ENCODE assay signal across 11 mouse cellular contexts in the genomic region with DNA sequence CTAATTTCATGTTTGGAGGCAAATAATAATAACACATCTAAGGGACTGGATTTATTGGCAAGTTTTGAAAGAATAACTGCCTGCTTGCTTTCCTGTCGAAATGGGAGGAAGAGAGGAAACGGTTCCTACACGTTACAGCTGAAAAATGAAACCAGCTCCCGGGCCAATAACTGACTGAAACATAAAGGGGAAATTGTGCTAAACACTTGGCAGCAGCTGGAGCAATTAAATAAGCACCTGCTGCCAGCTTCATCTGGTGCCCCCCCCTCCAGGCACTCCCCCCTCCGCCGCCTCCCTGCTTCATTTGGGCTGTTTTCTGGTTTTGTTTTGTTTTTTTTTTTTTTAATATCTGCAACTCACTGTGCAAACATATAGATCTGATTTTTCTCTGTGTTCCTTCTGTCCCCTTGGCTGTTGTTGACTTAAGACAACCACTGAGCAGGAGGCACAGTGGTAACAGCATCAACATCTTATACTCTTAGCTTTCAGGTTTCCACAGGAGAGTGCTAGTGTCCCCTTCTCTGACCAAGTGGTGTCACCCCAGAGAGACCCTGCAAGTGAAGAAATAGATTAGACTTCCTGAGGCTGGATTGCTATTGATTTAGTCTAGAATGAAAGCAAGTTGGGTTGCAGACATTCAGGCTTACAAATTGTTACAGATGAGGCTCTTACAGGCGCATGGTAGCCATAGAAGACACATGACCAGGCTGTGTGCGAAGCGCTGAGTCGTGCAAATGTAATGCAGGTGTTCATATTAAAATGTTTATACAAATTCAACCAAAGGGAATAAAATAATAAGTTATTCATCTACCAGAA. TPM values are rescaled to one million over a fixed set of nuclear protein-coding genes. Genes with fewer than 3 reads are reported as not detected.
A peak's percentile ranks its signal among the peaks of the same experiment; 100 is the strongest.
DNase-seq lines count a peak whose midpoint lies in the region; ATAC-seq and TF ChIP-seq lines count a peak whose summit lies in the region.
"Had no signal": no experiment of that assay in that cellular context is flagged by ENCODE, and none has a peak within 500 bp of the region (broad histone marks: within the 10 kb centered on the region; RNA-seq: fewer than 3 reads in every experiment).

No protein-coding gene starts in this region.

- WGBS in embryonic facial prominence, embryonic 14.5 days = 45% methylated on average over 10 of the region's 10 CpGs
- 71% methylated on average over 10 of the region's 10 CpGs for WGBS in embryonic facial prominence, embryonic 10.5 days
- 51% methylated on average over 10 of the region's 10 CpGs for WGBS in lung, postnatal 0 days
- 46% methylated on average over 10 of the region's 10 CpGs for WGBS in hindbrain, embryonic 16.5 days
- WGBS in neural tube, embryonic 15.5 days = 28% methylated on average over 10 of the region's 10 CpGs

- ATAC-seq in embryonic facial prominence, embryonic 14.5 days (ENCODE audit: low read depth) = 0 out of 2 replicates have a peak, but pooled peaks have one; percentile 33
- no peak for ATAC-seq in lung, postnatal 0 days
- ATAC-seq in hindbrain, embryonic 16.5 days = peak; percentile 55
- peak; percentile 72 for ATAC-seq in neural tube, embryonic 15.5 days (ENCODE audit: low FRiP score)
- ATAC-seq in erythroblast, adult 5-6 weeks (replicated peaks; ENCODE audit: low FRiP score, poor library complexity, severe bottlenecking) = no peak

- no peaks in the 10 kb centered on the region for H3K4me1 ChIP-seq in embryonic facial prominence, embryonic 14.5 days (ENCODE audit: control insufficient read depth, insufficient read depth, low read length)
- H3K4me1 ChIP-seq in embryonic facial prominence, embryonic 10.5 days = peaks cover 12% of the 10 kb centered on the region
- 0 out of 2 replicates have a peak, but pooled peaks cover 2% of the 10 kb centered on the region for H3K4me1 ChIP-seq in lung, postnatal 0 days (ENCODE audit: insufficient read depth, low read depth, low read length)
- H3K4me1 ChIP-seq in hindbrain, embryonic 16.5 days (ENCODE audit: control insufficient read depth, insufficient read depth, low read depth, low read length) = peaks cover 10% of the 10 kb centered on the region
- H3K4me1 ChIP-seq in neural tube, embryonic 15.5 days = peaks cover 13% of the 10 kb centered on the region
- H3K4me1 ChIP-seq: embryonic facial prominence, embryonic 12.5 days had no signal

- H3K9ac ChIP-seq in embryonic facial prominence, embryonic 14.5 days (ENCODE audit: low read depth, low read length) = no peak overlapping the region
- H3K9ac ChIP-seq in lung, postnatal 0 days (replicated peaks; ENCODE audit: low read depth) = no peak overlapping the region
- H3K9ac ChIP-seq in hindbrain, embryonic 16.5 days (ENCODE audit: low read depth, low read length) = no peak overlapping the region
- H3K9ac ChIP-seq in neural tube, embryonic 15.5 days (replicated peaks) = no peak overlapping the region
- H3K9ac ChIP-seq: embryonic facial prominence, embryonic 12.5 days had no signal

- DNase-seq in embryonic facial prominence, embryonic 14.5 days (ENCODE audit: low spot score) = peak; percentile 71
- no peak for DNase-seq in embryonic facial prominence, embryonic 10.5 days (ENCODE audit: low spot score)
- peak; percentile 12 for DNase-seq in lung, postnatal 0 days (ENCODE audit: low spot score)
- DNase-seq in lung, adult 18-20 months = no peak
- no peak for DNase-seq in cerebellum, adult 11 months
- DNase-seq: right cerebral cortex, postnatal 14 days had no signal

- H3K27ac ChIP-seq in embryonic facial prominence, embryonic 14.5 days (replicated peaks; ENCODE audit: low read depth, low read length) = no peak overlapping the region
- H3K27ac ChIP-seq in embryonic facial prominence, embryonic 10.5 days (replicated peaks) = no peak overlapping the region
- no peak overlapping the region for H3K27ac ChIP-seq in lung, postnatal 0 days (ENCODE audit: low read length)
- peak overlapping the region; percentile 11 for H3K27ac ChIP-seq in hindbrain, embryonic 16.5 days (ENCODE audit: low read depth, low read length)
- peak overlapping the region; percentile 69 for H3K27ac ChIP-seq in neural tube, embryonic 15.5 days (replicated peaks)
- H3K27ac ChIP-seq: embryonic facial prominence, embryonic 12.5 days; macrophage had no signal

- no peaks in the 10 kb centered on the region for H3K36me3 ChIP-seq in embryonic facial prominence, embryonic 14.5 days (ENCODE audit: control insufficient read depth, insufficient read depth, low read length)
- no peaks in the 10 kb centered on the region for H3K36me3 ChIP-seq in embryonic facial prominence, embryonic 10.5 days (replicated peaks)
- no peaks in the 10 kb centered on the region for H3K36me3 ChIP-seq in lung, postnatal 0 days (ENCODE audit: insufficient read depth, low read length)
- H3K36me3 ChIP-seq in hindbrain, embryonic 16.5 days (ENCODE audit: control insufficient read depth, insufficient read depth, low read length) = no peaks in the 10 kb centered on the region
- H3K36me3 ChIP-seq in neural tube, embryonic 15.5 days = no peaks in the 10 kb centered on the region
- H3K36me3 ChIP-seq: embryonic facial prominence, embryonic 12.5 days had no signal

- TF ChIP-seq EP300 in lung, postnatal 0 days (IDR thresholded peaks at IDR 0.05) = no peak

- H3K9me3 ChIP-seq in embryonic facial prominence, embryonic 14.5 days (ENCODE audit: control insufficient read depth, low read length) = no peaks in the 10 kb centered on the region
- H3K9me3 ChIP-seq in embryonic facial prominence, embryonic 10.5 days = no peaks in the 10 kb centered on the region
- no peaks in the 10 kb centered on the region for H3K9me3 ChIP-seq in lung, postnatal 0 days (ENCODE audit: low read length)
- H3K9me3 ChIP-seq in hindbrain, embryonic 16.5 days (ENCODE audit: control insufficient read depth, low read length) = no peaks in the 10 kb centered on the region
- no peaks in the 10 kb centered on the region for H3K9me3 ChIP-seq in neural tube, embryonic 15.5 days (replicated peaks)
- H3K9me3 ChIP-seq: embryonic facial prominence, embryonic 12.5 days had no signal

- peak overlapping the region; percentile 31; the same call in 1 of the 2 replicates for H3K4me2 ChIP-seq in embryonic facial prominence, embryonic 14.5 days (ENCODE audit: low read depth, low read length)
- no peak overlapping the region; the same call in 1 of the 2 replicates for H3K4me2 ChIP-seq in lung, postnatal 0 days (replicated peaks; ENCODE audit: low read depth, low read length)
- peak overlapping the region; percentile 32; the same call in 1 of the 2 replicates for H3K4me2 ChIP-seq in hindbrain, embryonic 16.5 days (ENCODE audit: low read length)
- H3K4me2 ChIP-seq in neural tube, embryonic 15.5 days = peak overlapping the region; percentile 16
- H3K4me2 ChIP-seq: embryonic facial prominence, embryonic 12.5 days had no signal

- TF ChIP-seq CTCF in lung, postnatal 0 days (IDR thresholded peaks at IDR 0.05) = no peak

- H3K4me3 ChIP-seq in embryonic facial prominence, embryonic 14.5 days (ENCODE audit: low read depth, low read length) = no peak overlapping the region
- H3K4me3 ChIP-seq in embryonic facial prominence, embryonic 10.5 days = no peak overlapping the region
- H3K4me3 ChIP-seq in lung, postnatal 0 days (ENCODE audit: low read depth, low read length) = no peak overlapping the region
- no peak overlapping the region for H3K4me3 ChIP-seq in hindbrain, embryonic 16.5 days (ENCODE audit: low read length)
- no peak overlapping the region for H3K4me3 ChIP-seq in neural tube, embryonic 15.5 days (replicated peaks)
- H3K4me3 ChIP-seq: embryonic facial prominence, embryonic 12.5 days had no signal

- H3K27me3 ChIP-seq in embryonic facial prominence, embryonic 14.5 days (replicated peaks; ENCODE audit: control insufficient read depth, insufficient read depth, low read length) = no peaks in the 10 kb centered on the region
- H3K27me3 ChIP-seq in embryonic facial prominence, embryonic 10.5 days (replicated peaks; ENCODE audit: low read depth, poor library complexity, severe bottlenecking) = no peaks in the 10 kb centered on the region
- H3K27me3 ChIP-seq in lung, postnatal 0 days (replicated peaks; ENCODE audit: insufficient read depth, low read length) = no peaks in the 10 kb centered on the region
- H3K27me3 ChIP-seq in hindbrain, embryonic 16.5 days (replicated peaks; ENCODE audit: control insufficient read depth, insufficient read depth, low read length) = no peaks in the 10 kb centered on the region
- H3K27me3 ChIP-seq in neural tube, embryonic 15.5 days (replicated peaks) = no peaks in the 10 kb centered on the region

RNA-seq across cellular contexts. Expression of gene Lgi1, which starts 18.8 kb away (rescaled TPM):
- 5.9 and 6.1 TPM in 2 replicates for polyA plus RNA-seq in embryonic facial prominence, embryonic 14.5 days (2014; fragmentation: Nextera tagmentation; extraction: Ambion mirVana)
- 1.2 and 1.4 TPM in 2 replicates for polyA plus RNA-seq in embryonic facial prominence, embryonic 10.5 days (2016; fragmentation: Nextera tagmentation; extraction: Ambion mirVana)
- 0.07 TPM in 1 of 2 replicates, not detected in the other for polyA plus RNA-seq in lung, postnatal 0 days (2015; fragmentation: Nextera tagmentation; extraction: Ambion mirVana)
- 22.5 and 23.1 TPM in 2 replicates for polyA plus RNA-seq in hindbrain, embryonic 16.5 days (2015; fragmentation: Nextera tagmentation; extraction: Ambion mirVana)
- polyA plus RNA-seq in neural tube, embryonic 15.5 days (2015; fragmentation: Nextera tagmentation; extraction: Ambion mirVana) = 19.5 and 24.7 TPM in 2 replicates
- total RNA-seq in erythroblast, adult 5-6 weeks (2015; ENCODE audit: low replicate concordance) = 0.21 TPM in 1 of 2 replicates, not detected in the other
- not detected in 2 replicates for total RNA-seq in erythroblast, adult 5-6 weeks (2017; ENCODE audit: low replicate concordance)
- polyA plus RNA-seq: macrophage had no signal

RNA-seq across cellular contexts. Expression of gene Fra10ac1, which starts 21.6 kb away (rescaled TPM):
- polyA plus RNA-seq in embryonic facial prominence, embryonic 14.5 days (2014; fragmentation: Nextera tagmentation; extraction: Ambion mirVana) = 26.0 and 27.3 TPM in 2 replicates
- 44.1 and 44.6 TPM in 2 replicates for polyA plus RNA-seq in embryonic facial prominence, embryonic 10.5 days (2016; fragmentation: Nextera tagmentation; extraction: Ambion mirVana)
- polyA plus RNA-seq in lung, postnatal 0 days (2015; fragmentation: Nextera tagmentation; extraction: Ambion mirVana) = 20.2 and 20.8 TPM in 2 replicates
- polyA plus RNA-seq in hindbrain, embryonic 16.5 days (2015; fragmentation: Nextera tagmentation; extraction: Ambion mirVana) = 36.7 and 37.7 TPM in 2 replicates
- 38.6 and 39.2 TPM in 2 replicates for polyA plus RNA-seq in neural tube, embryonic 15.5 days (2015; fragmentation: Nextera tagmentation; extraction: Ambion mirVana)
- total RNA-seq in erythroblast, adult 5-6 weeks (2015; ENCODE audit: low replicate concordance) = 6.3 and 7.3 TPM in 2 replicates
- total RNA-seq in erythroblast, adult 5-6 weeks (2017; ENCODE audit: low replicate concordance) = 4.5 and 6.1 TPM in 2 replicates

Comparison
In these comparisons a context has a peak if more than half of its experiments do, and no peak if none do; other contexts are left out.
1. DNase-seq: peak in embryonic facial prominence, embryonic 14.5 days (single experiment) and lung, postnatal 0 days (single experiment); none in embryonic facial prominence, embryonic 10.5 days (single experiment), lung, adult 18-20 months (0 of 2) and cerebellum, adult 11 months (single experiment).
2. ATAC-seq: peak in embryonic facial prominence, embryonic 14.5 days (single experiment), hindbrain, embryonic 16.5 days (single experiment) and neural tube, embryonic 15.5 days (single experiment); none in lung, postnatal 0 days (single experiment) and erythroblast, adult 5-6 weeks (single experiment).
3. H3K27ac ChIP-seq: peak in hindbrain, embryonic 16.5 days (single experiment) and neural tube, embryonic 15.5 days (single experiment); none in embryonic facial prominence, embryonic 14.5 days (single experiment), embryonic facial prominence, embryonic 10.5 days (single experiment) and lung, postnatal 0 days (single experiment).